Mouse (Mus musculus): ENCODE data around the gene Insm1. TPM values are rescaled to one million over a fixed set of nuclear protein-coding genes. Genes with fewer than 3 reads are reported as not detected.

Gene Insm1
- polyA plus RNA-seq (2012; rRNA removed), result 1.2 and 1.9 TPM in 2 replicates

GRCm38 (mm10) chr2:146221076-146221928 lies at the start of gene Insm1:
Gene Insm1 (plus strand): TSS chr2:146221921.

